Mouse (Mus musculus): Measurements from ENCODE around the gene Tram1l1. TPM values are rescaled to one million over a fixed set of nuclear protein-coding genes. Genes with fewer than 3 reads are reported as not detected.
A peak's percentile ranks its signal among the peaks of the same experiment; 100 is the strongest.
"Not testable (repeated sequence)": the region's sequence is repeated elsewhere in the genome, so short reads cannot be mapped to it uniquely, and the experiment has no call there.

Tram1l1 gene
- 3.5 and 3.7 TPM in 2 replicates for polyA plus RNA-seq (2015; fragmentation: Nextera tagmentation; extraction: Ambion mirVana)

GRCm38 (mm10) chr3:124320821-124321576 is at the start of gene Tram1l1:
Tram1l1 (plus strand) TSS chr3:124320855.
- Histone ChIP-seq H3K9ac (peak within 1 kb of the TSS; percentile 83), H3K27me3 (replicated peaks) (no peaks in the 10 kb centered on the region), H3K4me2 (peak within 1 kb of the TSS; percentile 82), H3K36me3 (no peaks in the 10 kb centered on the region), H3K4me3 (peak within 1 kb of the TSS; percentile 74), H3K27ac (replicated peaks) (no peak within 1 kb of the TSS), H3K9me3 (no peaks in the 10 kb centered on the region), H3K4me1 (peaks cover 14% of the 10 kb centered on the region)
- 4% methylated on average over 53 of the region's 53 CpGs for WGBS
- ATAC-seq (ENCODE audit: extremely low read depth, insufficient number of reproducible peaks, low FRiP score, low TSS enrichment) = peak; percentile 77; the same call in 1 of the 2 replicates

- Histone ChIP-seq H3K27me3 (replicated peaks) (no peaks in the 10 kb centered on the region), H3K4me3 (no peak overlapping the region), H3K27ac (replicated peaks) (no peak overlapping the region), H3K4me1 (no peaks in the 10 kb centered on the region), H3K9me3 (no peaks in the 10 kb centered on the region), H3K9ac (no peak overlapping the region), H3K36me3 (no peaks in the 10 kb centered on the region), H3K4me2 (no peak overlapping the region)
- WGBS = 75% methylated on average over 4 of the region's 4 CpGs
- ATAC-seq (ENCODE audit: extremely low read depth, insufficient number of reproducible peaks, low FRiP score, low TSS enrichment) = no peak
Measured at GRCm38 (mm10) chr3:124271229-124271628, 49.4 kb upstream of the Tram1l1 start.

- Histone ChIP-seq H3K9me3 (no peaks in the 10 kb centered on the region), H3K27me3 (replicated peaks) (no peaks in the 10 kb centered on the region)
Measured at GRCm38 (mm10) chr3:124271668-124272067, 49.0 kb upstream of the Tram1l1 start.

GRCm38 (mm10) chr3:124272465-124273089 is 48.1 kb upstream of the Tram1l1 start:
- no peak overlapping the region for H3K4me2 ChIP-seq
- WGBS = 53% methylated on average over 2 of the region's 2 CpGs
- no peaks in the 10 kb centered on the region for H3K36me3 ChIP-seq
- no peaks in the 10 kb centered on the region for H3K9me3 ChIP-seq
- H3K4me1 ChIP-seq = no peaks in the 10 kb centered on the region
- H3K27me3 ChIP-seq (replicated peaks) = no peaks in the 10 kb centered on the region
- no peak overlapping the region for H3K27ac ChIP-seq (replicated peaks)
- H3K4me3 ChIP-seq = no peak overlapping the region
- no peak overlapping the region for H3K9ac ChIP-seq
- ATAC-seq (ENCODE audit: extremely low read depth, insufficient number of reproducible peaks, low FRiP score, low TSS enrichment) = no peak

More at GRCm38 (mm10) chr3:124271668-124272067, 49.0 kb upstream of the Tram1l1 start:
- no peaks in the 10 kb centered on the region for H3K4me1 ChIP-seq
- WGBS = 68% methylated on average over 3 of the region's 3 CpGs
- no peak overlapping the region for H3K27ac ChIP-seq (replicated peaks)
- H3K36me3 ChIP-seq = no peaks in the 10 kb centered on the region
- H3K4me2 ChIP-seq = no peak overlapping the region
- H3K9ac ChIP-seq = no peak overlapping the region
- no peak overlapping the region for H3K4me3 ChIP-seq
- ATAC-seq (ENCODE audit: extremely low read depth, insufficient number of reproducible peaks, low FRiP score, low TSS enrichment) = no peak

GRCm38 (mm10) chr3:124274928-124275609 is 45.6 kb upstream of the Tram1l1 start:
- H3K27ac ChIP-seq (replicated peaks); ATAC-seq (ENCODE audit: extremely low read depth, insufficient number of reproducible peaks, low FRiP score, low TSS enrichment); H3K4me1 ChIP-seq; H3K9me3 ChIP-seq; H3K9ac ChIP-seq; H3K4me3 ChIP-seq; H3K27me3 ChIP-seq (replicated peaks); H3K36me3 ChIP-seq: not testable (repeated sequence)
- 0 out of 2 replicates have a peak overlapping the region, but pooled peaks have one; percentile 31 for H3K4me2 ChIP-seq
- WGBS = 13% methylated on average over 13 of the region's 13 CpGs

- H3K27me3 ChIP-seq (replicated peaks); H3K4me1 ChIP-seq; H3K36me3 ChIP-seq; H3K9ac ChIP-seq; H3K27ac ChIP-seq (replicated peaks); H3K4me3 ChIP-seq; ATAC-seq (ENCODE audit: extremely low read depth, insufficient number of reproducible peaks, low FRiP score, low TSS enrichment); H3K4me2 ChIP-seq; H3K9me3 ChIP-seq: not testable (repeated sequence)
- 31% methylated on average over 7 of the region's 7 CpGs for WGBS
Measured at GRCm38 (mm10) chr3:124288936-124289335, 31.7 kb upstream of the Tram1l1 start.

- Histone ChIP-seq H3K27ac (replicated peaks) (no peak overlapping the region), H3K36me3 (no peaks in the 10 kb centered on the region), H3K4me3 (no peak overlapping the region), H3K4me1 (peaks cover 14% of the 10 kb centered on the region), H3K9ac (no peak overlapping the region), H3K27me3 (replicated peaks) (no peaks in the 10 kb centered on the region), H3K4me2 (no peak overlapping the region), H3K9me3 (no peaks in the 10 kb centered on the region)
- ATAC-seq (ENCODE audit: extremely low read depth, insufficient number of reproducible peaks, low FRiP score, low TSS enrichment) = no peak
- WGBS = 75% methylated on average over 4 of the region's 4 CpGs
Measured at GRCm38 (mm10) chr3:124319254-124319653, 1.4 kb upstream of the Tram1l1 start.

GRCm38 (mm10) chr3:124320398-124320797 is 257 bp upstream of the Tram1l1 start:
- WGBS = 8% methylated on average over 2 of the region's 2 CpGs
- H3K4me1 ChIP-seq = peaks cover 14% of the 10 kb centered on the region
- H3K9me3 ChIP-seq = no peaks in the 10 kb centered on the region
- peak overlapping the region; percentile 74 for H3K4me3 ChIP-seq
- H3K27me3 ChIP-seq (replicated peaks) = no peaks in the 10 kb centered on the region
- peak overlapping the region; percentile 83 for H3K9ac ChIP-seq
- H3K36me3 ChIP-seq = no peaks in the 10 kb centered on the region
- no peak for ATAC-seq (ENCODE audit: extremely low read depth, insufficient number of reproducible peaks, low FRiP score, low TSS enrichment)
- H3K27ac ChIP-seq (replicated peaks) = no peak overlapping the region
- peak overlapping the region; percentile 82 for H3K4me2 ChIP-seq

GRCm38 (mm10) chr3:124346445-124346844 is 25.8 kb downstream of the Tram1l1 start:
- Histone ChIP-seq H3K27ac (replicated peaks) (no peak overlapping the region), H3K36me3 (no peaks in the 10 kb centered on the region), H3K27me3 (replicated peaks) (no peaks in the 10 kb centered on the region), H3K4me1 (no peaks in the 10 kb centered on the region), H3K4me3 (no peak overlapping the region), H3K9ac (no peak overlapping the region), H3K9me3 (no peaks in the 10 kb centered on the region), H3K4me2 (no peak overlapping the region)
- ATAC-seq (ENCODE audit: extremely low read depth, insufficient number of reproducible peaks, low FRiP score, low TSS enrichment) = no peak

- ATAC-seq (ENCODE audit: extremely low read depth, insufficient number of reproducible peaks, low FRiP score, low TSS enrichment) = no peak
- Histone ChIP-seq H3K27me3 (replicated peaks) (no peaks in the 10 kb centered on the region), H3K4me2 (no peak overlapping the region), H3K27ac (replicated peaks) (no peak overlapping the region), H3K4me1 (no peaks in the 10 kb centered on the region), H3K4me3 (no peak overlapping the region), H3K36me3 (no peaks in the 10 kb centered on the region), H3K9me3 (no peaks in the 10 kb centered on the region), H3K9ac (no peak overlapping the region)
- 75% methylated on average over 3 of the region's 3 CpGs for WGBS
Measured at GRCm38 (mm10) chr3:124357533-124357932, 36.9 kb downstream of the Tram1l1 start.

GRCm38 (mm10) chr3:124372031-124372430 is 51.4 kb downstream of the Tram1l1 start:
- H3K9me3 ChIP-seq = no peaks in the 10 kb centered on the region
- H3K9ac ChIP-seq = no peak overlapping the region
- ATAC-seq (ENCODE audit: extremely low read depth, insufficient number of reproducible peaks, low FRiP score, low TSS enrichment) = no peak
- no peaks in the 10 kb centered on the region for H3K27me3 ChIP-seq (replicated peaks)
- 60% methylated on average over 2 of the region's 2 CpGs for WGBS
- no peaks in the 10 kb centered on the region for H3K4me1 ChIP-seq
- H3K4me2 ChIP-seq = no peak overlapping the region
- no peaks in the 10 kb centered on the region for H3K36me3 ChIP-seq
- no peak overlapping the region for H3K27ac ChIP-seq (replicated peaks)
- H3K4me3 ChIP-seq = no peak overlapping the region

Measured in heart, embryonic 13.5 days (tissue).